Mouse (Mus musculus): Measurements from ENCODE around the gene Racgap1. TPM values are rescaled to one million over a fixed set of nuclear protein-coding genes. Genes with fewer than 3 reads are reported as not detected.
A peak's percentile ranks its signal among the peaks of the same experiment; 100 is the strongest.

The Racgap1 gene
- polyA plus RNA-seq, 1 experiment from 2014 or later, result 105 TPM

- Histone ChIP-seq H3K9me3 (no peaks in the 10 kb centered on the region), H3K4me2 (no peak overlapping the region), H3K27ac (no peak overlapping the region), H3K9ac (no peak overlapping the region), H3K4me3 (no peak overlapping the region), H3K27me3 (peaks cover 32% of the 10 kb centered on the region), H3K4me1 (peaks cover 18% of the 10 kb centered on the region), H3K36me3 (no peaks in the 10 kb centered on the region)
- no peak for ATAC-seq (ENCODE audit: insufficient number of reproducible peaks, low FRiP score, low TSS enrichment, low read depth)
- WGBS, result 32% methylated on average over 7 of the region's 7 CpGs
Measured at GRCm38 (mm10) chr15:99662371-99662770, 10.9 kb upstream of the Racgap1 start.

- Histone ChIP-seq H3K36me3 (no peaks in the 10 kb centered on the region), H3K9me3 (no peaks in the 10 kb centered on the region), H3K4me1 (peaks cover 18% of the 10 kb centered on the region), H3K27ac (no peak overlapping the region), H3K9ac (no peak overlapping the region), H3K4me3 (no peak overlapping the region), H3K4me2 (no peak overlapping the region), H3K27me3 (peaks cover 29% of the 10 kb centered on the region)
- 96% methylated on average over 15 of the region's 15 CpGs for WGBS
- no peak for ATAC-seq (ENCODE audit: insufficient number of reproducible peaks, low FRiP score, low TSS enrichment, low read depth)
Measured at GRCm38 (mm10) chr15:99661121-99661830, 9.8 kb upstream of the Racgap1 start.

DNA sequence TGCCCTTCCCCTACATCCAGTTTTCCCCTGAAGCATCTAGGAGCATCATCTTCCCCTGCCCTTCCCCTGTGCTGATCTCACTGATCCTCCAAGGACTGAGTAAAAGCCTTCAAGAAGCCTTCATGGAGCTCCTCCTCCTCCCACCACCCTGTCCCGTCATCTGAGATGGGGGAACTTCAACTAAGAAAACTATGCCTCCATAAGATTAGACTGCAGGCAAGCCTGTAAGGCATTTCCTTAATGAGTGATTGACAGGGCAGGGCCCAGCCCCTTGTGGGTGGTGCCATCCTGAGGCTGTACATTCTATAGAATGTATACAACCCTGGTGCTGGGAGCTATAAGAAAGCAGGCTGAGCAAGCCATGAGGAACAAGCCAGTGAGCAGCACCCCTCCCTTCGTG lies 7.0 kb upstream of the Racgap1 start:
- H3K4me2 ChIP-seq, result no peak overlapping the region
- ATAC-seq (ENCODE audit: insufficient number of reproducible peaks, low FRiP score, low TSS enrichment, low read depth), result no peak
- H3K9me3 ChIP-seq, result no peaks in the 10 kb centered on the region
- no peak overlapping the region for H3K27ac ChIP-seq
- H3K4me1 ChIP-seq, result peaks cover 10% of the 10 kb centered on the region
- no peaks in the 10 kb centered on the region for H3K36me3 ChIP-seq
- WGBS, result 43% methylated on average over 2 of the region's 2 CpGs
- no peak overlapping the region for H3K4me3 ChIP-seq
- H3K27me3 ChIP-seq, result peaks cover 40% of the 10 kb centered on the region
- H3K9ac ChIP-seq, result no peak overlapping the region

DNA sequence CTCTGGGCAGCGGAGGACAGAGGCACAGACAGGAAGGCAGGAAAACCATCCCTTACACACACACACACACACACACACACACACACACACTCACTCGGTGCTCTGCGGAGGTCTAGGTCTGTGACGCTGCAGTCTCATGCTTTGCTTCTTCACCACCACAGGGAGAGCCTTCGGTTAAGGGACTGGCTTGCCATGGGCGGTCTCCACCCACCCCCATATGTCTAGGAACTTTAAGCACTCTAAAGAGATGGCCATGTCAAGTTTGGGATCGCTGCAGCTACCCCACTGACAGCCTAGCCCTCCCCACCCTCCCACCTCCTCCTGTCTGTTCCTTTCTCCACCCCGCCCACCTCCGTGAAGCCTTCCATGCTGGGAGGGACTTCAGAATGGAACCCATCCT lies 4.5 kb upstream of the Racgap1 start:
- H3K9me3 ChIP-seq, result no peaks in the 10 kb centered on the region
- H3K9ac ChIP-seq, result no peak overlapping the region
- no peak overlapping the region for H3K4me3 ChIP-seq
- H3K4me1 ChIP-seq, result peaks cover 10% of the 10 kb centered on the region
- H3K36me3 ChIP-seq, result no peaks in the 10 kb centered on the region
- H3K27me3 ChIP-seq, result peaks cover 46% of the 10 kb centered on the region
- no peak overlapping the region for H3K4me2 ChIP-seq
- WGBS, result 39% methylated on average over 9 of the region's 9 CpGs
- H3K27ac ChIP-seq, result no peak overlapping the region
- no peak for ATAC-seq (ENCODE audit: insufficient number of reproducible peaks, low FRiP score, low TSS enrichment, low read depth)

DNA sequence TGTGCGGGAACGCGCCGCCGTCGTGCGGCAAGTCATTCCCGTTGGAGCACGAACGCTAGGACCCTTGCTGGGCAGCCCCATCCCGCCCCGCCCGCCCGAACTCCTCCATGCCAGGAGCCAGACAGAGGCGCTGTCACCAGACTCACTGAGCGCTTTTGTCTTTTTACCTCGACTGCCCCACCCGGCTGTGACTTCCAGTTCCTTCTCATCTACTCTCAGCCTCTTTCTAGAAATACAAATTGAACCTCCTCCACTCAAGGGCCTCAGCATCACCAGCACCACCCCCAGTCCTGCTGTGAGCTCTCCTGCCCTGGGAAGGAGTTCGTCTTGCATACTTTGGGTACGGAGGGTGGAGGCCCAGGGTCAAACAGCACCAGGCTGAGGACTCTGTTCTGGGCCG lies 2.4 kb upstream of the Racgap1 start:
- Histone ChIP-seq H3K4me2 (peak overlapping the region; percentile 36), H3K27ac (no peak overlapping the region), H3K9ac (no peak overlapping the region), H3K9me3 (no peaks in the 10 kb centered on the region), H3K4me3 (peak overlapping the region; percentile 18), H3K36me3 (no peaks in the 10 kb centered on the region), H3K4me1 (peaks cover 27% of the 10 kb centered on the region), H3K27me3 (peaks cover 46% of the 10 kb centered on the region)
- no peak for ATAC-seq (ENCODE audit: insufficient number of reproducible peaks, low FRiP score, low TSS enrichment, low read depth)
- 10% methylated on average over 21 of the region's 21 CpGs for WGBS

DNA sequence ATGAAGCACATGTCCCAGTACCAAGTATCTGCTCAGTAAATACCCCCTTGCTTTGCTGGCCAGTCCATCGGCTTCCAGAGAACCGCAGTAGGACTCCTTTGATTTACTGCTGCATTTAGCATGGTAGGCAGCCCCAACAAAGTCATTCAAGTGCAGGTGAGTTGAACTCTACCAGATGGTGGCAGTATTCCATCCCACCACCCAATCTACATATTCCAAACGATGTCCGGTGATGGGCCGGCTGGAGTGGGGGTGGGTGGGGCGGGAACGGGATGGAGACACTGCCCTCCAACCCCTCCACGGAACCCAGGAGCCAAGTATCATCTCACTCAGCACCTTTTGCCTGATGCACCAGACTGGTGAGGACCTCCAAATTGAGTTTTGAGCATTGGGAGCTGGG lies 1.8 kb upstream of the Racgap1 start:
- H3K4me1 ChIP-seq, result peaks cover 31% of the 10 kb centered on the region
- no peak for ATAC-seq (ENCODE audit: insufficient number of reproducible peaks, low FRiP score, low TSS enrichment, low read depth)
- peaks cover 46% of the 10 kb centered on the region for H3K27me3 ChIP-seq
- no peaks in the 10 kb centered on the region for H3K9me3 ChIP-seq
- no peak overlapping the region for H3K9ac ChIP-seq
- H3K36me3 ChIP-seq, result no peaks in the 10 kb centered on the region
- H3K4me3 ChIP-seq, result peak overlapping the region; percentile 18
- WGBS, result 3% methylated on average over 8 of the region's 8 CpGs
- H3K4me2 ChIP-seq, result peak overlapping the region; percentile 36
- no peak overlapping the region for H3K27ac ChIP-seq

DNA sequence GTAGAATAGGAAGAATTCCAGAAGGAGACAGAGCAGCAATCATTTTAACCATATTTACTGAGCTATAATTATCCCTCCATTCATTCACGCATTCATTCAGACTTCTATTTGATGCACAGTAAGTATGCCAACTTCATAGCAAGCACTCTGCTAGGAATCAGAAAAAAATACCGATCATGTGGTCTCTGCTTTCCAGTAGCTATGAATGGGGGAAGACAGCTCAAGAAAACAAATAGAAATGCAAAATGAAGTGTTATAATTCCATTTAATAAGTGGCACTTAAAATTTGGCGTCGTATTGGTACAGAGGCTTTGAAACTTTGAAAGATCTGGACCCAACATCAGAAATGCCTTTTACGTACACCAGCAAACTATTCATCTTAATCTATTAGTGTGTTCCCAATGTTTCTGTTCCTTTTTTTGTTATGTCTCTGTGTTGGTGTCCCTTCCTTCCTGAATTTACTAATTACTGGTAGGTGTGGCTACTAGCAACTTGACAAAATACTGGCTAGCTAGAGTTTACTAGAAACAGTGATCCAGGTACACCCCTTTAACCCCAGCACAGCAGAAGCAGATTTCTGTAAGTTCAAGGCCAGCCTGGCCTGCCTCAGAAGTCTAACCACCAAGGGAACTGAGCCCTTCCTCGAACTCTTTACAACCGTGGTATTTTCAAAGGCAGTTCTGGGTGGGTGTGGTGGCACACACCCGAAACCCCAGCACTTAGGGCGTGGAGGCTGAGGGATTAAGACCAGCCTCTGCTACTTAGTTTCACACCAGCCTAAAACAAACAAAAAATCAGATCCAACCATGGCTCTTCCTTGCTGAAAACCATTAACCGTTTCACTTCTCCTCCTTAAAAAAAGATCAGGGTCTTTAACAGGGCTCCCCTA lies 772 bp upstream of the Racgap1 start:
- H3K9me3 ChIP-seq, result no peaks in the 10 kb centered on the region
- H3K9ac ChIP-seq, result no peak overlapping the region
- H3K4me3 ChIP-seq, result peak overlapping the region; percentile 90
- H3K4me2 ChIP-seq, result peak overlapping the region; percentile 83
- H3K4me1 ChIP-seq, result peaks cover 39% of the 10 kb centered on the region
- H3K27me3 ChIP-seq, result peaks cover 46% of the 10 kb centered on the region
- H3K27ac ChIP-seq, result no peak overlapping the region
- WGBS, result 67% methylated on average over 10 of the region's 10 CpGs
- no peak for ATAC-seq (ENCODE audit: insufficient number of reproducible peaks, low FRiP score, low TSS enrichment, low read depth)
- no peaks in the 10 kb centered on the region for H3K36me3 ChIP-seq

DNA sequence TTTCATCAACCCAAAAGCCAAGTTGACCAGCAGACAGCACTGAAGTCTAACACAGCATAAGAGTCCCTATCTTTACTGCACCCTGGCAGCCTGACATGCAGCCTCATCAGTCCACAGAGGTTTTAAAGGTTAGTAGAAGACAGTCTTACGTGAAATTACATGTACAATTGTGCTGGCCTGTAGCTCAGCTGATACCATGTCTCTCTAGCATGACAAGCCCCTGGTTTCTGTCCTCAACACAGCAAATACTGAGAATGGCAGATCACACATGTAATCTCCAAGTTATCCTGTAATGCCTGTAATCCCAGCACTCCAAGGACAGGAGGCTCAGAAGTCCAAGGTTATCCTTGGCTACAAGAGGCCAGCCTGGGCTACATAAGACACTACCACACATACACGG lies 1.2 kb downstream of the Racgap1 start:
- Histone ChIP-seq H3K9me3 (no peaks in the 10 kb centered on the region), H3K4me3 (peak overlapping the region; percentile 90), H3K36me3 (no peaks in the 10 kb centered on the region), H3K4me2 (peak overlapping the region; percentile 83), H3K27me3 (peaks cover 29% of the 10 kb centered on the region), H3K4me1 (peaks cover 53% of the 10 kb centered on the region), H3K9ac (no peak overlapping the region), H3K27ac (no peak overlapping the region)
- no peak for ATAC-seq (ENCODE audit: insufficient number of reproducible peaks, low FRiP score, low TSS enrichment, low read depth)
- WGBS, result 52% methylated on average over 2 of the region's 2 CpGs

- H3K4me2 ChIP-seq, result peak overlapping the region; percentile 11; the same call in 1 of the 2 replicates
- H3K27me3 ChIP-seq, result peaks cover 18% of the 10 kb centered on the region
- H3K36me3 ChIP-seq, result no peaks in the 10 kb centered on the region
- H3K4me3 ChIP-seq, result peak overlapping the region; percentile 90; the same call in 1 of the 2 replicates
- no peaks in the 10 kb centered on the region for H3K9me3 ChIP-seq
- no peak for ATAC-seq (ENCODE audit: insufficient number of reproducible peaks, low FRiP score, low TSS enrichment, low read depth)
- H3K4me1 ChIP-seq, result peaks cover 60% of the 10 kb centered on the region
- WGBS, result 29% methylated on average over 6 of the region's 6 CpGs
- no peak overlapping the region for H3K27ac ChIP-seq
- no peak overlapping the region for H3K9ac ChIP-seq
Measured at GRCm38 (mm10) chr15:99649067-99649761, 2.2 kb downstream of the Racgap1 start.

GRCm38 (mm10) chr15:99648326-99648725 lies 3.1 kb downstream of the Racgap1 start:
- H3K27ac ChIP-seq, result no peak overlapping the region
- peaks cover 9% of the 10 kb centered on the region for H3K27me3 ChIP-seq
- H3K4me2 ChIP-seq, result no peak overlapping the region
- no peaks in the 10 kb centered on the region for H3K9me3 ChIP-seq
- no peaks in the 10 kb centered on the region for H3K36me3 ChIP-seq
- WGBS, result 15% methylated on average over 4 of the region's 4 CpGs
- no peak for ATAC-seq (ENCODE audit: insufficient number of reproducible peaks, low FRiP score, low TSS enrichment, low read depth)
- peaks cover 52% of the 10 kb centered on the region for H3K4me1 ChIP-seq
- no peak overlapping the region for H3K4me3 ChIP-seq
- H3K9ac ChIP-seq, result no peak overlapping the region

GRCm38 (mm10) chr15:99644776-99645175 lies 6.7 kb downstream of the Racgap1 start:
- Histone ChIP-seq H3K27ac (peak overlapping the region; percentile 47; the same call in 1 of the 2 replicates), H3K4me1 (peaks cover 42% of the 10 kb centered on the region), H3K27me3 (no peaks in the 10 kb centered on the region), H3K36me3 (peaks cover 10% of the 10 kb centered on the region), H3K4me3 (no peak overlapping the region), H3K9me3 (no peaks in the 10 kb centered on the region), H3K4me2 (no peak overlapping the region), H3K9ac (no peak overlapping the region)
- WGBS, result 52% methylated on average over 7 of the region's 7 CpGs
- no peak for ATAC-seq (ENCODE audit: insufficient number of reproducible peaks, low FRiP score, low TSS enrichment, low read depth)

GRCm38 (mm10) chr15:99643832-99644231 lies 7.6 kb downstream of the Racgap1 start:
- Histone ChIP-seq H3K27me3 (no peaks in the 10 kb centered on the region), H3K9me3 (no peaks in the 10 kb centered on the region), H3K4me3 (no peak overlapping the region), H3K4me2 (no peak overlapping the region), H3K27ac (no peak overlapping the region), H3K9ac (no peak overlapping the region), H3K36me3 (peaks cover 19% of the 10 kb centered on the region), H3K4me1 (peaks cover 33% of the 10 kb centered on the region)
- ATAC-seq (ENCODE audit: insufficient number of reproducible peaks, low FRiP score, low TSS enrichment, low read depth), result no peak
- WGBS, result 77% methylated on average over 10 of the region's 10 CpGs

Measured in limb, embryonic 15.5 days (tissue).